Mouse (Mus musculus): ENCODE results near the gene Nprl3.

GRCm38 (mm10) chr11:32178506-32178905, 89.0 kb downstream of the Nprl3 start:
- TF ChIP-seq CTCF (IDR thresholded peaks at IDR 0.05; ENCODE audit: extremely low read depth, insufficient read length, insufficient replicate concordance, low read depth, low read length) (no peak), POLR2A (IDR thresholded peaks at IDR 0.05; ENCODE audit: low read depth, low read length) (no peak)

All from small intestine, adult 2 months (tissue).